Mouse (Mus musculus) heart, postnatal 0 days (tissue): Measurements from ENCODE around the gene Cacna1c. TPM values are rescaled to one million over a fixed set of nuclear protein-coding genes. Genes with fewer than 3 reads are reported as not detected.

Source experiments
- ATAC-seq: fragments of 200-750 bp; cut with Nextera tagmentation; 2 replicates; pipeline ENCODE4 v1.8.0; 2017; ENCODE audit warnings: low read depth, moderate number of reproducible peaks, moderate library complexity; ENCODE audit not compliant: insufficient read depth
- DNase-seq: peaks from one replicate; pipeline ENCODE4 v3.0.0-alpha.2; 2016; ENCODE audit warnings: low spot score
- H3K27ac ChIP-seq: fragments of 300-500 bp; sonication (generic); 2 replicates; pipeline ENCODE4 v1.5.1; 2014; ENCODE audit warnings: low read depth, mild to moderate bottlenecking
- H3K27me3 ChIP-seq: fragments of 300-500 bp; sonication (generic); 2 replicates; pipeline ENCODE4 v1.6.1; 2014; ENCODE audit warnings: low read length, mixed read lengths; ENCODE audit not compliant: control insufficient read depth, insufficient read depth
- H3K36me3 ChIP-seq: fragments of 300-500 bp; sonication (generic); replicated peaks from 2 replicates; pipeline ENCODE4 v1.6.1; 2014; ENCODE audit warnings: low read length, mixed read lengths; ENCODE audit not compliant: control insufficient read depth, insufficient read depth
- H3K4me1 ChIP-seq: fragments of 300-500 bp; sonication (generic); 2 replicates; pipeline ENCODE4 v1.6.1; 2014; ENCODE audit warnings: antibody characterized with exemption; ENCODE audit not compliant: control insufficient read depth, insufficient read depth
- H3K4me2 ChIP-seq: fragments of 300-500 bp; sonication (generic); 2 replicates; pipeline ENCODE4 v1.6.1; 2014; ENCODE audit warnings: low read depth, mild to moderate bottlenecking, low read length, moderate library complexity
- H3K4me3 ChIP-seq: fragments of 300-500 bp; sonication (generic); 2 replicates; pipeline ENCODE4 v1.5.1; 2014; ENCODE audit warnings: low read depth, low read length
- H3K9ac ChIP-seq: fragments of 300-500 bp; sonication (generic); replicated peaks from 2 replicates; pipeline ENCODE4 v1.6.1; 2014; ENCODE audit warnings: low read depth, low read length, mixed read lengths
- H3K9me3 ChIP-seq: fragments of 300-500 bp; sonication (generic); replicated peaks from 2 replicates; pipeline ENCODE4 v1.6.1; 2016; ENCODE audit warnings: low read length; ENCODE audit not compliant: control insufficient read depth
- CTCF ChIP-seq: IDR thresholded peaks from 2 replicates; pipeline ENCODE4 v1.5.1; 2016; ENCODE audit warnings: antibody characterized with exemption, control low read depth, low read depth
- EP300 ChIP-seq: IDR thresholded peaks from 2 replicates; pipeline ENCODE4 v1.6.1; 2016; ENCODE audit warnings: antibody characterized with exemption, low read depth
- WGBS: fragments of 180-500 bp; shearing (Covaris S2); extraction: QIAGEN DNeasy Blood & Tissue Kit; methylation state at CpG from one replicate; pipeline ENCODE4 v1.1.7; 2014; 5-methylcytosine and 5-hydroxymethylcytosine counted together
- polyA plus RNA-seq: library from polyadenylated mRNA; unstranded; fragments of >200 nt; fragmentation: Nextera tagmentation; extraction: Ambion mirVana; gene quantifications from 2 replicates; pipeline ENCODE4 v1.2.1, GENCODE M21; 2015
- total RNA-seq: library from RNA; depleted of rRNA; stranded (reverse); fragments of >200 nt; gene quantifications from 2 replicates; pipeline ENCODE4 v1.2.3, GENCODE M21; 2014; ENCODE audit warnings: low replicate concordance

Gene Cacna1c
- total and polyA plus RNA-seq, 2 experiments from 2014 or later, result 51.3 to 159 TPM

DNA sequence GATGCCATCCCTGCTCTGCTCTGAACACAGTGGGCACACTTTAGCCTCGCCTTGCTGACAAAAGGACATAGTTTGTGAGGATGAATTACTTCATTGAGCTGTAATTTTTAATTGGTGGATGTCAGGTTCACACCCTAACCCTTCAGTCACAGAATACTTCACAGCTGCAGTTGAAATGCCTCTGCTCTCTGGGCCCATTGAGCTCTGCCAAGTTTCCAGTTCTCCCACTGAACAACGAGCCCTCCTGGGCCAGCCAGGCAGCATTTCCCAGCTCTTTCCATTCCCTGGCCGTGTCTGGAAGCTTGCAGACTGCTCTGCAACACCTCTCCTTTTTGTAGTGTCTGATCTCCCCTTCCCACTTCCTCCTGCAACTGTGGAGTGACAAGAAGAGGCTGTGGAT is 457.6 kb downstream of the Cacna1c start:
- 44% methylated on average over 3 of the region's 3 CpGs for WGBS
- H3K36me3 ChIP-seq, result peaks cover 27% of the 10 kb centered on the region
- H3K4me1 ChIP-seq, result peaks cover 2% of the 10 kb centered on the region; the same call in 1 of the 2 replicates
- DNase-seq (no peak), ATAC-seq (no peak)
- no peak overlapping the region for H3K27ac ChIP-seq
- H3K9ac ChIP-seq, result no peak overlapping the region
- no peak overlapping the region for H3K4me2 ChIP-seq
- no peaks in the 10 kb centered on the region for H3K27me3 ChIP-seq
- TF ChIP-seq CTCF, result no peak
- no peak for TF ChIP-seq EP300
- H3K9me3 ChIP-seq, result no peaks in the 10 kb centered on the region
- no peak overlapping the region for H3K4me3 ChIP-seq

DNA sequence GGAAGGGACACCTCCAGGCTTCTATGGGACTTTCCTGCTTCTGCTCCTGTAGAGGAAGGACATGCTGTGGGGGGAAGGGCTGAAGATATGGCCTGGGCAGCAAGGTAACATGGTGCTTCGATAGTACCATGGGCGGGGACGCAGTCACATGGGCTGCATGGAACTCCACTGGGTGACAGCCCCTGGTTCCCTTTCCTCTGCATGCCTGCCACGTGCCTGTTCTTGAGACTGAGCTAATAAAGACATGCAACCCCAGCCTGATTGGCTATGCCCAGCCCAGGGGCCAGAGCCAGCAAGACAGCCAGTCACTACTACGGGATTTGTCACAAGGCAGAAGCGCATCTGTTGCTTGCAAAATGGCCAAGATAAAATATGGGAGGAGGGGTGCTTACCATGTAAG is 459.1 kb downstream of the Cacna1c start:
- no peak for DNase-seq
- H3K4me1 ChIP-seq, result peaks cover 2% of the 10 kb centered on the region; the same call in 1 of the 2 replicates
- peak; percentile 49 for ATAC-seq
- WGBS, result 63% methylated on average over 6 of the region's 6 CpGs
- H3K27me3 ChIP-seq, result no peaks in the 10 kb centered on the region
- H3K4me2 ChIP-seq, result no peak overlapping the region
- TF ChIP-seq CTCF (no peak), EP300 (no peak)
- H3K9me3 ChIP-seq, result no peaks in the 10 kb centered on the region
- no peak overlapping the region for H3K27ac ChIP-seq
- peaks cover 34% of the 10 kb centered on the region for H3K36me3 ChIP-seq
- H3K4me3 ChIP-seq, result no peak overlapping the region
- no peak overlapping the region for H3K9ac ChIP-seq

DNA sequence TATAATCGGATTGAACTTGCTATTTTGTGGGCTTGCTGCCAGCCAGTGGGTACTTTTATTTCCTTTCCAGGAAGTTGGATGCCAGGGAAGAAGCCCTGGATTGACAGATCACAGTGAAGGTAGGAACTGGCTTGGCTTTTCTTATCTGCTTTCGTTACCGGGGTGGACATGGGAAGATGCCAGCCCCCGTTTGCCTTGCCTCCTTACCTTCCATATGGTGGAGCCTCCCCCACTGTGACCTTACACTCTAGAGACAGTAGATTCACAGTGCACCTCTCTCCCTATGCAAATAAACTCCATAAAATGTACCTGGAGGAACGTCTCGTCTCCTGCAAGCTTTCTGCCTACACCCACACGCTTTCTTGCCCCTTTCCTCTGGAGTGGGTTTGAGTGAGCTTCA is 459.7 kb downstream of the Cacna1c start:
- ATAC-seq (no peak), DNase-seq (no peak)
- Histone ChIP-seq H3K4me2 (no peak overlapping the region), H3K27me3 (no peaks in the 10 kb centered on the region), H3K27ac (no peak overlapping the region), H3K36me3 (peaks cover 33% of the 10 kb centered on the region), H3K4me3 (no peak overlapping the region), H3K9me3 (no peaks in the 10 kb centered on the region), H3K9ac (no peak overlapping the region), H3K4me1 (peaks cover 2% of the 10 kb centered on the region; the same call in 1 of the 2 replicates)
- 75% methylated on average over 7 of the region's 7 CpGs for WGBS
- TF ChIP-seq CTCF, result no peak
- no peak for TF ChIP-seq EP300

DNA sequence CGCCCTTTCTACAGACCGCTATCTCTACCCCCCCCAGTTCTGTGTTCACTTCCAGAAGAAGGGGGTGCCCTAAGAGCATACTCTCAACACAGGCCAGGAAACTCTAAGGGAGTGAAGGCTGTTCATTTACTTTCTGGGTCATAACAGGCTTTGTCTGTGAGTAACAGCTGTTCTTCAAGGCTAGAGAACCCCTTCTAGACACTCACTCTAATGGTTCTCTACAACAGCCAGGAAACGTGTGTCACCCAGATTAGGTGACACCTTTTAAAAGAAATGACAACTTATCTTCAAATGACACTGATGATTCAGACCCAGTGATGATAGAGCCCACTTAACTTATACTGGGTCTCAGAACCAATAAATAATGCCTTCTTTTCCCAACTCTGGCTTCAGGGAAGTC is 461.1 kb downstream of the Cacna1c start:
- TF ChIP-seq EP300, result no peak
- TF ChIP-seq CTCF, result no peak
- peaks cover 34% of the 10 kb centered on the region for H3K36me3 ChIP-seq
- no peaks in the 10 kb centered on the region for H3K27me3 ChIP-seq
- DNase-seq (no peak), ATAC-seq (no peak)
- WGBS, result 78% methylated on average over 3 of the region's 3 CpGs
- no peak overlapping the region for H3K4me3 ChIP-seq
- no peak overlapping the region for H3K9ac ChIP-seq
- H3K4me2 ChIP-seq, result no peak overlapping the region
- H3K27ac ChIP-seq, result no peak overlapping the region
- H3K9me3 ChIP-seq, result no peaks in the 10 kb centered on the region
- H3K4me1 ChIP-seq, result no peaks in the 10 kb centered on the region

DNA sequence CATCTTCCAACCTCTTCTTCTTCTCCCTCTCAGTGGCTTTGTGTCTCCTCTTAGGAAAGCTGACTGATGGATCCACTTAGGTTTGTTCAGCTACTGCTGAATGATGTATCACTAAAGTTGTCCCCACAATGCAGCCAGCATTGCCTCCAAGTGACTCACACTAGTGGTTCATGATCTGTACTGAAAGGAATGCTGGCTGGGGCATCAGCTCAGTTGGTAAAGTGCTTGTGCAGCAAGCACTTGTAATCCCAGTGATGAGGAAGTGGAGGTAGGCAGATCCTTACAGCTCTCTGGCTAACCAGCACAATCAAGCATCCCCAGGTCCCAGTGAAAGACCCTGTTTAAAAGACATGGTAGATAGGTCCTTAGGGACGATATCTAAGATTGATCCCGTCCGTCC is 464.3 kb downstream of the Cacna1c start:
- Histone ChIP-seq H3K9me3 (no peaks in the 10 kb centered on the region), H3K4me2 (no peak overlapping the region), H3K4me1 (no peaks in the 10 kb centered on the region), H3K36me3 (peaks cover 57% of the 10 kb centered on the region), H3K27me3 (no peaks in the 10 kb centered on the region), H3K27ac (peak overlapping the region; percentile 30; the same call in 1 of the 2 replicates), H3K4me3 (no peak overlapping the region), H3K9ac (no peak overlapping the region)
- DNase-seq (peak; percentile 39), ATAC-seq (peak; percentile 81)
- 77% methylated on average over 3 of the region's 3 CpGs for WGBS
- TF ChIP-seq CTCF (no peak), EP300 (no peak)

DNA sequence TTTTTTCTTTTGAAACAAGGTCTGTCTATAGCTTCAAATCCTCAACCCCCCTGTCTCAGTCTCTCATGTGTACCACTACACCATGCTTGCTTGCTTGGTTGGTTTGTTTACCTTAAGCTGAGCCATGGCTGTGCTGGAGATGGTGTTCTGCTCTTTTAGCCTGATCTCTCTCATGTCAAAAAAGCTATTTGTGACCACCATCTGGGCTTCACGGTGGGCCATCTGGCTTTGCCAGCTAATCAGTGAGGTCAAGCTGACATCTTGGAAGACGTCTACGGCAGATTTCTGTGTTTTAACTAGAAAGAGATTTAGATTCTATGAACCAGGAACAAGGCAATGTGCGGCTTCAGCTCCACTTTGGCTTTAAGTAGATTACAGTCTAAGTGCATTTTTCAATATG is 471.3 kb downstream of the Cacna1c start:
- Histone ChIP-seq H3K4me3 (no peak overlapping the region), H3K9me3 (no peaks in the 10 kb centered on the region), H3K9ac (no peak overlapping the region), H3K4me1 (no peaks in the 10 kb centered on the region), H3K4me2 (no peak overlapping the region), H3K27ac (no peak overlapping the region), H3K27me3 (no peaks in the 10 kb centered on the region), H3K36me3 (peaks cover 62% of the 10 kb centered on the region)
- DNase-seq (no peak), ATAC-seq (no peak)
- TF ChIP-seq CTCF (no peak), EP300 (no peak)
- WGBS, result 68% methylated on average over 4 of the region's 4 CpGs
